Mouse (Mus musculus): ENCODE measurements around the gene 1700007K13Rik. TPM values are rescaled to one million over a fixed set of nuclear protein-coding genes. Genes with fewer than 3 reads are reported as not detected.
"Not testable (repeated sequence)": the region's sequence is repeated elsewhere in the genome, so short reads cannot be mapped to it uniquely, and the experiment has no call there.

The 1700007K13Rik gene
- total RNA-seq (2017) = not detected in 2 replicates

DNA sequence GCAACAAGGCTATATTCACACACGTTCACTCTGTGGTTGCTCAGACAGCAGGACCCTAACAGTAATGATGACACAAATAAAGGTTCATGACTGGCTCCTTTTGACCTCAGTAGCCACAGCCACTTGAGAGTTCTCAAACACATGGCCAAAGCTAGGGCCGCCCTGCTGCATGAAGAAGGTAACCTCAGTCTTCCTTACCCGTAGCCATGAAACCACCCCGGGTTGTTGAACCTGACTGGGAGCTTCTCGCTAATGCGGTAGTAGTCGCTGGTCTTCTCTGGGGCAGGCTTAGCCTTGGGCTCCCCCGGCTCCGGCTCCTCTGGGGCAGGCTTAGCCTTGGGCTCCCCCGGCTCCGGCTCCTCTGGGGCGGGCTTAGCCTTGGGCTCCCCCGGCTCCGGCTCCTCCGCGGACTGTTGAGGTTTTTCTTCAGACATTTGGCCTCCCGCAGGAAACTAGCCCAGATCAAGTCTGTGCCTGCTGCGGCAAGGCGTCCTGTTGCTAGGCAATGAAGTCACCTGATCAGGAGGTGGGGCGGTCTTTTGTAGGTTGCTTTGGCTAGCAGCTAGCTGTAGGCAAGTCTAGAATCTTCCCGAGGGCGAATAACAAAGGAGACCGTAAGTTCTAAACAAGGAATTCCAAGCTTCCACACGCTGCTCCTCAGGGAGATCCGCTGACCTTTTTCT lies at the start of gene 1700007K13Rik:
Gene 1700007K13Rik (minus strand): TSS at position 497 of the 683 bp plus-strand sequence.
- ATAC-seq (replicated peaks; ENCODE audit: low read depth, poor library complexity, severe bottlenecking) = peak; percentile 64

DNA sequence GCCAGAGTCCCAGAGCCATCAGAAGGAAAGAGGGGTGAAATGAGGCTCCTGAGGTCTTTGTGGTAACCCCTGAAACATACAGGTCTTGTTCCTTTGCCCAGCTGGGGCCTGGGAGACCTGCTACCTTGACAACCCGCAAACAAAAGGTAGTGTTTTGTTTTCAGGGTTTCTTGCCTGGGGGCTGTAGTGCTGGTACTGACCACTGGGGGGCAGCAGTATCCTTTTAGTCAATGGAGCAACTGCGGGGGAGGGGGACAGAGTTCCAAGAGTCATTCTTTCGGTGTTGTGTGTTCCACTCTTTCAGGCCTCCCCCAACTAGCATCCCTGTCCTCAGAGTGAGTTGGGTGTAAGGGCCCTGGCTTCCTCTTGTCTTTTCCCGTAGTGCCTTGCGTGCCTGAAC lies 48.4 kb upstream of the 1700007K13Rik start:
- peak; percentile 72 for ATAC-seq (replicated peaks; ENCODE audit: low read depth, poor library complexity, severe bottlenecking)

DNA sequence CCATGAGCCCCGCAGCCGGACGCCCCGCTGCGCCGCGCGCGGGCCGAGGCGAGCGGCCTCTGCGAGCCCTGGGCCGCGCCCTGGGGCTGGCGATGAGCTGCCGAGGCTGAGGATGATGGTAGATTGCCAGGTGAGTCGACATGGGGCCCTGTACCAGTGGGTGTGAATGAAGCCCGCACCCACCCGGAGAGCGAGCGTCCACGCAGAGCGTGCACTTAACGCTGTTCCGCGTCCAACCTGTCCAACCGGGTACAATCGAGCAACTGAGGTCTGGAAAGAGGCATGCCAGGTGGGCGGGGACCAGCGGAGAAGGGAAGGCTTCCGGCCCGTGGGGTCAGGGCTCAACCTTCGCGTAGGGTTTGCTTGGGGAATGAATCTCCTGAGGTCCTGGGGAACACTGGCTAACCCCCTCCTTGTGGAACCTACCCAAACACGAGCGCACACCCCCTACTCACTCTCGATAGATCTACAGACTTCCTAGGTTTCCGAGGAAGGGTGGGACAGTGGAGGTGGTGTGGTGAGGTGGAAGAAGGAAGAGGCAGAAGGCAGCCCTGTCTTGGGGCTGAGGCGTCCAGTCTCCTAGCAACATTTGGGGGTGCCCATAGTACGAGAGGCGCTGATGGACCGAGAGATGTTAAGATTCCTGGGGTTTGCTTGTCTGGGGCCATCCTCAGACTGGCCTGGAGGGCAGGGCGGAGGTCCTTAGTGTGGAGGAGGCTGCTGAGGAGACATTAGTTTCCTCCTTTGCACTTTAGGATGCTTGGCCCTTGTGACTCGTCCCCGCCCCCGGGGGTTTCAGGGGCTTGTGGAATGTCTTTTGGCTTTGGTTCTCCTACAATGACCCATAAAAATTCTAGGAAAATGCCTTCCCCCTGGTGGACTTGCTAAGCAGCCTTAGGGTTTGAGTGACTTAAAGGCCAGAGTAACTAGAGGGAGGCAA lies 47.6 kb upstream of the 1700007K13Rik start:
- 0 out of 2 replicates have a peak, but pooled peaks have one; percentile 17 for ATAC-seq (replicated peaks; ENCODE audit: low read depth, poor library complexity, severe bottlenecking)

DNA sequence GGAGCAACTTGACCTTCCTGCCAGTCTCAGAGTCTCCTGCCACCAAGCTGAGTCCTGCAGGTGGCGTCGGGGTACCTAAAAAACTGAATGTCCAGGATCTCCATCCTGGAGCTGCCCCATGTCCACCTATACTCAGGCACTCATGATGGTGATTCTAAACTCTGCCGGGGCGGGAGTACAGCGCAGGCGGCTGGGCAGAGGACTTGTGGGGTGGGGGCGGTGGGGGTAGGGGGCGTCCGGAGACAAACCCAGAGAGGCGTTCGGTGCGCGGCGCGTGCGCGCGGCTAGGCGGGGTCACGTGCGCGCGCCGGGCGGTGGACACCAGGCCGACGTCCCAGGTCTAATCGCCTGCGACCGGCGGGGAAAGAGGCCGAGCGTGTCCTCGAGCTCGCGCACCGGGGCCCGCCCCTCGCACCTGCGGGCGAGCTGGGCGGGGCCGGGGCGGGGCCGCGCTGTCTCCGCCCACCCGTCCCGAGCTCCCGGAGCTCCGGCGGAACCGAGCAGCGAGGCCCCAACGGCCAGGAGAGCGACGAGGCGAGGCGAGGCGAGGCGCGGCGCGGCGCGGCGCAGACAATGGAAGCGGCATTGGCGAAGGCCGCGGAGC lies 46.8 kb upstream of the 1700007K13Rik start, which contains the start of gene Ralgds:
Gene Ralgds (plus strand): TSS at position 328 of the 604 bp plus-strand sequence.
- no peak for ATAC-seq (replicated peaks; ENCODE audit: low read depth, poor library complexity, severe bottlenecking)

GRCm38 (mm10) chr2:28511600-28511999 lies 45.5 kb upstream of the 1700007K13Rik start:
- not testable (repeated sequence) for ATAC-seq (replicated peaks; ENCODE audit: low read depth, poor library complexity, severe bottlenecking)

- ATAC-seq (replicated peaks; ENCODE audit: low read depth, poor library complexity, severe bottlenecking) = no peak
Observed at GRCm38 (mm10) chr2:28506291-28506690, 40.2 kb upstream of the 1700007K13Rik start.

DNA sequence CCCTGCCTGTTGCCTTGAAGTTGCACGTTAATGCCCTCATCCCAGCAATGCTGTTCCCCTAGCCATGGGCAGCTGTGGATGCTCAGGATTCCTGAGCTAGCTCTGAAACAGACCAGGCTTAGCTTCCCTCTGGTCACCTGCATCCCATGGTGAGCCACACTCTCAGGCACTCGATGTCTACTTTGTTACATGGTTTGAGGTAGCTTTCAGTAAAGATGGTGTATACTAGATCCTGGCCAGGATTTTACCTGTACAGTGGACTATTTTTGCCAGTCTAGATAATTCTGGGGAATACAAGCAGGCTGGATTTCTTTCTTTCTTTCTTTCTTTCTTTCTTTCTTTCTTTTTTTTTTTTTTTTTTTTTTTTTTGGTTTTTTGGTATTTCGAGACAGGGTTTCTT lies 39.7 kb upstream of the 1700007K13Rik start, which contains the start of gene Gm10134:
Gene Gm10134 (plus strand): TSS at position 301 of the 400 bp plus-strand sequence.
- no peak for ATAC-seq (replicated peaks; ENCODE audit: low read depth, poor library complexity, severe bottlenecking)

DNA sequence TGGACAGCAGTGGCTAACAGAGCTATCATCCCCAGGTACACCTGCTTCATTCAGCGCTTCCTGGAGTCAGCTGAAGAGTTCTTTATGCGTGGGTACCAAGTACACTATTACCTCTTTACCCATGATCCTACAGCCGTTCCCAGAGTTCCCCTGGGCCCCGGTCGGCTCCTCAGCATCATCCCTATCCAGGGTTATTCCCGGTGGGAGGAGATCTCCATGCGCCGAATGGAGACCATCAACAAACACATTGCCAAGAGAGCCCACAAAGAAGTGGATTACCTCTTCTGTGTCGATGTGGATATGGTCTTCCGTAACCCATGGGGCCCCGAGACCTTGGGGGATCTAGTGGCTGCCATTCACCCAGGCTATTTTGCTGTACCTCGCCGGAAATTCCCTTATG lies 38.5 kb upstream of the 1700007K13Rik start:
- no peak for ATAC-seq (replicated peaks; ENCODE audit: low read depth, poor library complexity, severe bottlenecking)

DNA sequence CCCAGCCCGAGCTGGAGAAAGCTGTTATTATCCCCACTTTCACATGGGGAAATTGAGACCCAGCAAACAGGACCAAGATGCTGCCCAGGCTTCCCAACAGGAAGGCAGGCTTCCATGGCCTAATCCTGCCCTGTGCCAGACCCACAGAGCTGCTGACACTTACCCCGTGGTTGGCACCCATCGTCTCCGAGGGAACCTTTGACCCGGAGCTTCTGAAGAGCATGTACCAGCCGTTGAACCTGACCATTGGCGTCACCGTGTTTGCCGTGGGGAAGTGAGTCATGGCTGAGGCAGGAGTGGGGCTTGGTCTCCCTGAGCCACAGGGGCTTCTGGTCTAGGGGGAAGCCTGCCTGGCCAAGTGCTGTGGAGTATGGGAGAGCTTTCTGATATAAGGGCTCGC lies 36.9 kb upstream of the 1700007K13Rik start:
- no peak for ATAC-seq (replicated peaks; ENCODE audit: low read depth, poor library complexity, severe bottlenecking)

DNA sequence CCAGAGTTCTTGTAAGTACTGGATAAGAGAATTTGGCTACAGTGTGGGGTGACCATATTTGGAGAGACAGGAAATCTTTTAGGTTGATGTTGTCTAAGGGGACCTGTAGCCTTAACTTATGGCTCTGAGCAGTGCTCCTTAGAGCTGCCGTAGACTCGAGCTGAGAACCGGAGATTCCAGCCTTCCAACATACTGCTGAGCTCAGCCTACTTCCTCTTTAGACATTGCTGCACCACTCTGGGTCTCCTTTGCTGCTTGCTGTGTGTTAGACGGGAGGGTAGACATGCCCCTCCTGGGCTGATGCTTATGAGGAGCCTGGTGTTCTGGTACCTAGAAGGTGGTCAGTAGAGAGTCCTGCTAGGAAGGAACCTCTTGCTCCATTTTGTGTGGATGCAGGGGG lies 32.3 kb upstream of the 1700007K13Rik start:
- ATAC-seq (replicated peaks; ENCODE audit: low read depth, poor library complexity, severe bottlenecking) = peak; percentile 33; the same call in 1 of the 2 replicates

GRCm38 (mm10) chr2:28497561-28497960 lies 31.4 kb upstream of the 1700007K13Rik start:
- no peak for ATAC-seq (replicated peaks; ENCODE audit: low read depth, poor library complexity, severe bottlenecking)

GRCm38 (mm10) chr2:28496671-28497070 lies 30.5 kb upstream of the 1700007K13Rik start, which contains the start of gene Gbgt1:
Gene Gbgt1, plus strand, starts transcription at chr2:28496891.
- ATAC-seq (replicated peaks; ENCODE audit: low read depth, poor library complexity, severe bottlenecking) = no peak

GRCm38 (mm10) chr2:28495801-28496595 lies 29.9 kb upstream of the 1700007K13Rik start:
- no peak for ATAC-seq (replicated peaks; ENCODE audit: low read depth, poor library complexity, severe bottlenecking)

GRCm38 (mm10) chr2:28495207-28495756 lies 29.1 kb upstream of the 1700007K13Rik start:
- peak; percentile 83 for ATAC-seq (replicated peaks; ENCODE audit: low read depth, poor library complexity, severe bottlenecking)

DNA sequence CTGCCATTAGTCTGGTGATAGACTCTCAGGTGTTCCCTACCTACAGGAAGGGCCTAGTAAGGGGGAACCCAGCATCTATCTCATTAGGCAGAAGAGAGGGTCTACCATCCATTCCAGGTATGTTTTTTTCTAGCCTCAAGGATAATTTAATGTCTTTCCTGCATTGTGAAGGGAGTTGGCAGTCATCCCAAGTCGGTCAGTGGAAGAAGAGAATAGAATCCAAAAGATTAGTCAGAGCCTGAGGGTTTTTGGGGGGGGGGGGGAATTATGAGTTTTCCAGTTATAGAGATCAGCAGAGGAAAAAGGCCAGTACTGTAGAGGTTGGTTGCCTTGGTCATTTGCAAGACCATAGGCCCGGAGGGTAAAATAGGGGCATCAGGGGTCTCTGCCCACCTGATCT lies 28.4 kb upstream of the 1700007K13Rik start:
- ATAC-seq (replicated peaks; ENCODE audit: low read depth, poor library complexity, severe bottlenecking) = no peak

DNA sequence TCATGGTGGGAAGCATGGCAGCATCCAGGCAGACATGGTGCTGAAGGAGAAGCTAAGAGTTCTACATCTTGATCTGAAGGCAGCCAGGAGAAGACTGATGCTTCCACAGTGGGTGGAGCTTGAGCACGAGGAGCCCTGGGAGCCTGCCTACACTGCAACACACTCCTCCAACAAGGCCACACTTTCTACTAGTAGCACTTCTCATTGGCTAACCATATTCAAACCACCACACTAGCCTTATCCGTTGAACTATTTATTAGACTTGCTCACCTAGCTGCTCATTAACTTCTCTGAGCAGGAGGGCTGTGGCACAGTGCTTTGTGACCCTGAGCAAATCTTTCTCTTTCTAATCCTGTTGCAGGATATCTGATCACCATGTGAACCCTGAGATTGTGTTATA lies 17.7 kb upstream of the 1700007K13Rik start:
- ATAC-seq (replicated peaks; ENCODE audit: low read depth, poor library complexity, severe bottlenecking) = no peak

- no peak for ATAC-seq (replicated peaks; ENCODE audit: low read depth, poor library complexity, severe bottlenecking)
Observed at GRCm38 (mm10) chr2:28479208-28480204, 13.4 kb upstream of the 1700007K13Rik start.

DNA sequence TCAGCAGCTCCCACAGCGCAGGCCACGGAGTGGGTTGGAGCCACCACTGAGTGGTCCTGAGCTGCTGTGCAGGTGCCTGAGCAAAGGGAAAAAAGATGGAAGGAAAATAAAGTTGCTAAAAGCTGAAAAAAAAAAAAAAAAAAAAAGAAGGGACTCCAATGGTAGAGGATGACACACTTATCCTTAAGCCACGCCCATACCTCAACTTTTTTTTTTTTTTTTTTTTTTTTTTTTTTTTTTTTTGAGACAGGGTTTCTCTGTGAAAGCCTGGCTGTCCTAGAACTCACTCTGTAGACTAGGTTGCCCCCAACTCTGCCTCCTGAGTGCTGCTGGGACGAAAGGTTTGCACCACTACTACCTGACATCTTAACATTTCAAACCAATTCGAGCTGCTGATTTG lies 11.9 kb upstream of the 1700007K13Rik start:
- ATAC-seq (replicated peaks; ENCODE audit: low read depth, poor library complexity, severe bottlenecking) = not testable (repeated sequence)
